Mouse (Mus musculus) adrenal gland, adult 18-20 months (tissue): ENCODE data around the gene Ppme1. TPM values are rescaled to one million over a fixed set of nuclear protein-coding genes. Genes with fewer than 3 reads are reported as not detected.

ENCODE experiments used
- DNase-seq, 2 experiments: peaks; one replicate each; pipeline ENCODE4 v3.0.0; 2021 to 2022; ENCODE audit warnings: low spot score in 2 of 2
- total RNA-seq, 2 experiments: library from RNA; stranded (reverse); gene quantifications; 1 replicate in 1 of 2; 2 replicates in 1 of 2; pipeline ENCODE4 v1.2.3; 2021

The Ppme1 gene
- total RNA-seq, 2 experiments from 2014 or later, result 74.6 to 77.5 TPM

DNA sequence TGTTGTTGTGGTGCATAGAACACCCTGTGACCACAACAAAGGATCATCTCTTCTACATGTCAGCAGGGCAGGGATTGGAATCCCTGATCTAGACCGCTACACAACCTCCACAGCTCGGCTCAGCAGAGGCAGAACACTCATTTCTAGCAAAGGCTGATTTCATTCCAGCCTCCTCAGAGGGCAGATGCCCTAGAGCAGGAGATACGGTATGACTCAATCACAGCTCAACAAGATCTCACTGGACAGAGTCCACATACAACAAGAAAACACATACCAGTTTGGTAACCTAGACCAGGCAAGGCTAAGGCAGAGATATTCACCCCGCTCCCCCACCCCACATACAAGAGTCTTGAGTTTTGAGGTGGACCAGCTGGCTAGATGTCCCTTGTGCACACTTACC, 43.5 kb downstream of the Ppme1 start:
- no peak for DNase-seq

DNA sequence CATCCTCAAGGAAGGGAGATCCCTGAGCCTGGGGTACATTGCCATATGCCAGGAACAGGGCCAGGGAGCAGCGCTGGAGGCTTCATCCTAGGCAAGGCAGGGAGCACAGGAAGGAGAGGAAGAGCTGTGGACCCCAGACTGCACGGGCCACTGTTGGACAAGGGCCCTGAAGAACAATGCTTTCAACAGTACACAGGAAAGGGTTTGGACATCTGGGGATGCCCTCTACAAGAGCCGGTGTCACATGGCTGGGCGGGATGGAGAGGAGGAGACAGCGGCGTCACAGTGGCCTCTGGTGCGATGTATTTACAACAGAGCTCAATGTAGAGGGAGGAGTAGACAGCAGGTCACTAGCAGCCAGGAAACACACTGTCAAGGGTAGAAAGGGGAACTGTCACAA, 44.6 kb downstream of the Ppme1 start:
- DNase-seq, result no peak

DNA sequence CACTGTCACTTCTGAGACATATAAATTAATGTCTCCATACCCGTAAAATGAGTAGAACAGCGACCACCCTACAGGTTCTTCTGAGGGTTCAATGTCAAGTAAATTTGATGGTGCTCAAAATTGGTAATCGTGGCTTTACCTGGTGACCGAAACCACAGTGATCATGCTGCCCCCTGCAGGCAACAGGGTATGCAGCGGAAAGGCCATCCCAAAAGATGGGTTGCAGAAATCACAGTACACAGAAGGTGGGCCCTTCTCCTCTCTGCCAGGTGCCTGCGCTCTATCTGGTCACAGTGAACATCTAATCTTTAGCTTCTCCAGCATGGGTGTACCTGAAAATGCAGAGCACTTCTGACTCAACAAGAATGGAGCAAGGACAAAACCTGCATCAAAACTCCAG, 46.6 kb downstream of the Ppme1 start:
- DNase-seq, result peak in 1 of 2 experiments; percentile 36

DNA sequence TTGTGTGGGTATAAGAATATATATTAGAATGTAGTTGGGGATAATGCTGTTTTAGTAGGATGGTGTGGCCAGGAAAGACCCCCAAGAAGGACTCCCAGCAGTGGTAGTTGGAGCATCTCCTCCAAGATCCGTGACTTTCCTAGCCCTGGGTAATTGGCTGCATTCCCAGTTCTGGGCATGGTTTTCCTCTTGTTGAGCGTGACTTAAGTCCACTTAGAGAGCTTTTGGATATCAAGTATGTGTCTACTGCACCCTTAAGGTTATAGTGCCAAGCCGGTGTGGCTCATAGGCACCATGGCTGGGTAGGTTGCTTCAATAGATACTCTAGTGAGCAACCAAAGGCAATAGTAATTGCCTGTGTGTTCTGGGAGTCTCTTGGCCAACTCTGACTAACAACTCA, 48.4 kb downstream of the Ppme1 start:
- DNase-seq, result no peak

GRCm38 (mm10) chr7:100317534-100317933, 54.6 kb downstream of the Ppme1 start:
- DNase-seq, result no peak

- no peak for DNase-seq
Observed at GRCm38 (mm10) chr7:100316924-100317323, 55.2 kb downstream of the Ppme1 start.

DNA sequence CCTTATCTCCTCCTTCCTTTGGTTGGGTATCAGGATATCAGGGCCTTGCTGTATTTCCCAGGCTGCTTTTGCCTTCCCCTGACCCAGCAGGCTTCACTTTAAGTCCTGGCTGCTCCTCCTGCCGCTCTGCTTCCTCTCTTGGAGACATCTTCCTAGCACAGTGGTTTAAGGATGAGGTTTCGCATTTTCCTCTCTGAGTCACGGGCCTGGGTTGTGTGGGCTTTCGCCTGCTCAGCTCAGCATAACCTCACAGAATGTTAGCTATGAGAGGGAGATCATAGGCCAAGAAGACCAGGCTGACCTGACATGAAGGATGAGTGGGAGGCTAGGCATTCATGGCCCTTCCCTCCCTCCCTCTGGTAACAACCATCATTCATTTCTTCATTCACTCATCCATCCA, 59.4 kb downstream of the Ppme1 start:
- no peak for DNase-seq

DNA sequence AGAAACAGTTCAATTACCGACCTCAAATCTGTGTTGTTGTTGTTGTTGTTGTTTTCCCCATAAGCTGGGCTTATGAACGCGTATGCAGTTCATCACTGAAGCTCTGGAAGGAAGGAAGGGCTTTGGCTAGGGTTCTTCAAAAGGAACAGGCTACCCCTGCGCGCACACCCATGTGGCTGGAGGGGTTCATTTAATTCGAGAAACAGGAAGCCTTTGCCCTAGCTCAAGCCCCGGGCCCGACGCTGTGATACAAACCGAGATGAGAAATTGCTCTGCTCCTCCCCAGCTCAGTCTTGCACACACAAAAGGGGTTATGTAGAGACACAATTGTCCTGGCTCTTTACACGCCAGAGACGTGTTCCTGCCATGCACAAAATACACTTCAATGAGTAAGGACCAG, 61.8 kb downstream of the Ppme1 start:
- no peak for DNase-seq

DNA sequence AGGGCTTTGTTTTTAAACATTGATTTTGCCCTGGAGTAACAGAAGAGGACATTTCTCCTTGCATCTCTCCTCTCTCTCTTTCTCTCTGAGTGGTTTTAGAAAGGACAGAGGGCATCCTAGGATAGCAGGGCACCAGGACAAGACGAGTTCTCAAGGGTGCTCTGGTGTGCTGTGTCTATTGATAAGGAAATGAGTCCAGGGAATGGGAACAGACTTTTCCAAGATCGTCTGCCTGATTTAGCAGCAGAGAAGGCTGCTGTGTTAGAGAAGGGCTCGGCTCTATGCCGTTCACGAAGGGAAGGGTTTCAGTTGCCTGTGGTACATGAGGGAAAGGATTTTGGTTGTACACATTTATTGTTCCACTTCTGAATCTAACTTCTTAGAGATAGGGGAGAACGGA, 62.4 kb downstream of the Ppme1 start:
- no peak for DNase-seq

DNA sequence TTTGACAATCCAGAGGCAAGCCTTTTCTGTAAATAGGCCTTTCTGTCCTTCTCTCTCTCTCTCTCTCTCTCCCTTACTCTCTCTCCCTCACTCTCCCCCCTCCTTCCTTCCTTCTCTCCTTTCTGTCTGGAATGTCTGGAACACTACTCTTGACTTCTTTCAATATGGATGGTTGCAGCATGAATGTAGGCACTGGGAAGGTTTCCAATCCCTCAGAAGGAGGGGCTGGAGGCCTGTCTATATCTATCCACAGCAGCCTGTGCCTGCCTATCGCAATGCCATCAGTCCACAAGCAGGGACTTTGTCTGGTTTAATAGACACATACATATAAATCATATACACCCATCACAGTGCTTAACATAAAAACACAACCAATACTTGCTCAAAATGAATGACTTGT, 62.9 kb downstream of the Ppme1 start:
- DNase-seq, result no peak

- no peak for DNase-seq
Observed at GRCm38 (mm10) chr7:100307872-100308653, 64.0 kb downstream of the Ppme1 start.

DNA sequence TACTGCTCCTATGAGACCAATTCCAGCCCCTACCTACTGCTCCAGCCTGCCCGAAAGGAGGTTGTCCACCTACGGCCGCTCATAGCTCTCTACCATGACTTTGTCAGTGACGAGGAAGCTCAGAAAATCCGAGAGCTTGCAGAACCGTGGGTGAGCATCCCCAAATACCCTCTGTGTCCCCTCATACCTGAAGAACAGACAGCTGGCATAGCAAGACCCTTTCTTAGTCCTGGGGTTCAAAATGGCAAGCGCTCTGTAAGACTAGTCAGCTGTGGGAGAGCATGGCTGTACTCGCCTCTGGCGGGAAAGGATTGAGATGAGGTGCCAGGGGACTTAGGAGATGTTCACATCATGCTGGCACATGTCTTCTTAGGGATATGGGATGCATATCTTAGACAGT, 66.2 kb downstream of the Ppme1 start:
- no peak for DNase-seq

DNA sequence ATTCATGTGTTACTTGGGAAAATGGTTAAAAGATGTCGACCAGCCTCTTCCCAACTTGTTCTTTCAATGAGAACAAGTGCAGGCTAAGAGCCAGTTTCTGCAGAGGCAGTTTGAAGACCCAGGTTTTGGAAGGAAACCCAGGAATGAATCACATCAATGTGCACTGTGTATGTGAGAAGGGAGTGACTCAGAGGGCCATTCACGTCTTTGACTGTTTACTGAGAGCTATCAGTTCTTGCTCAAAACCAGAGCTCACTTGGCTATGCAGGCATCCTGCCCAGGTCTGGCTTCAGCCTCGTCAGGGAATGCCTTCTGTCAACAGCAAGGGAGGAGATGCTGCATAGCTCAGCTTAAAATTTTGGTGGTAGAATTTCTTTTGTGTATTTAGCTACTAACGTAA, 69.8 kb downstream of the Ppme1 start:
- DNase-seq, result no peak

DNA sequence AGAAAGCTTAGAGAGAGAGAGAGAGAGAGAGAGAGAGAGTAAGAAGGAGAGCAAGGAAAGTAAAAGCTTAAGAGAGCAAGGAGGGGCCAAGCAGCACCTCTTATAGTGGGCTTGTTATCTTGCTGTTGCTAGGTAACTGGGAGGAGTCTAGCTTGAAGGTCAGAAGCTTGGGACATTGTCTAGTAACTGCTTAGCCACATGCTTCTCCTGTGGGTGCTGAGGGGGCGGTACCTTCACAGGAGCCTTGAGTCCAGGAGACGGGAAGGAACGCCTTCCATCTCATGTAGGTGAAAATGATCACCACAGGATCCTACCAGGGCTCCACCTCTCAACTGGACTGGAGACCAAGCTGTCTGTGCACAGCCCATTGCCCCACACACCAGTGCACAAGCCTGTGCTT, 70.7 kb downstream of the Ppme1 start:
- DNase-seq, result no peak

GRCm38 (mm10) chr7:100298861-100299510, 73.1 kb downstream of the Ppme1 start:
- no peak for DNase-seq

GRCm38 (mm10) chr7:100296699-100297098, 75.4 kb downstream of the Ppme1 start:
- DNase-seq, result no peak

GRCm38 (mm10) chr7:100295745-100296144, 76.4 kb downstream of the Ppme1 start:
- DNase-seq, result no peak

DNA sequence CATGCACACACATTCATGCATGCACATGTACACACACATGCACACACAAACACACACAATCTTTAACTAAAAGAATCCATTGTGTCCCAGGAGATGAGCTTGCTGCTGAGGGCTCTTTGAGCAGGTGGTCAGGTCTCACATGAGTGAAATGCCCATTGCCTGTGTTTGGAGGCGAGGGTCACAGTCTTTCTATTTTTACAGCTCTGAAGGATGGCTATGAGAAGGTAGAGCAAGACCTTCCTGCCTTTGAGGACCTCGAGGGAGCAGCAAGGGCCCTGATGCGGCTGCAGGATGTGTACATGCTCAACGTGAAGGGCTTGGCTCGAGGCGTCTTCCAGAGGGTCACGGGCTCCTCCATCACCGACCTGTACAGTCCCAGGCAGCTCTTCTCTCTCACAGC, 78.6 kb downstream of the Ppme1 start:
- no peak for DNase-seq

GRCm38 (mm10) chr7:100288622-100289021, 83.5 kb downstream of the Ppme1 start:
- no peak for DNase-seq

DNA sequence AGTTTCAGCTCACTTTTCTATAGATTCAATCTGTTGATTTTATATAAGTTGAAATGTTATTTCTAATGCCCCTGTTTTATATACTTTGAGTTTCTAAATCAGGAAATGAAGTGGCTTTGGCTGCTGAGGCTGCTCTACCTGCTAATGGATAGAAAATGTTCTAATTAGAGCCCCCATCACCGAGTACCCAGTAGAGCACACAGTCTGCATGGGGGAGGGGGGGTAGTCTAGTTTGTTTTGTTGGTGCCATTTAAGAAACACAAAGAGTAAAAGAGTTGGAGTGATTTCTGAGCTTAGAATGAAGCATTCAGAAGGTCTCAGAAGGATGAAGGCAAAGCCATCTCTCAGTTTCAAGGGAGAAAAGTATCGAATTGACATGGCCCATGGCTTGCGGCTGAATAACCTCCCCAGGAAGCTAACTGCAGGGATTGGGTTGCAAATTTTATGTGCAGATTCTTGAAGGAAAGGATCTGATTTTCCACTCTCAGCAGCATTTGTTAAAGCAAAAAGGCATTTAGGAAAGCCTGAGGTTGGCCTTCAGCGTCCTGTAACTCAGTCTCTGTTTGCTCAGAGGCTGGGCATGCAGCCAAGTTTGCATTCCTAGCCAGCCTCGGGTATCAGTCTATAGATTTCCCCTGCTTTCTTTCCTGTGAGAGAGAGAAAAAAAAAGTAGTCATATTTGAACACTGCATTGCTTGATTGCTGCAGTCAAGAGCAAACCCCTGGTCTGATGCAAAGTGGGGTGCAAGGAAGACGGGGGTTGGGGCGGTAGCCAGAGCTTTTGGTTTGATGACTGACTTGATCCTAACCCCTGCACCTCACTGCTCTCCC, 84.1 kb downstream of the Ppme1 start:
- peak; percentile 46 to 55 for DNase-seq

DNA sequence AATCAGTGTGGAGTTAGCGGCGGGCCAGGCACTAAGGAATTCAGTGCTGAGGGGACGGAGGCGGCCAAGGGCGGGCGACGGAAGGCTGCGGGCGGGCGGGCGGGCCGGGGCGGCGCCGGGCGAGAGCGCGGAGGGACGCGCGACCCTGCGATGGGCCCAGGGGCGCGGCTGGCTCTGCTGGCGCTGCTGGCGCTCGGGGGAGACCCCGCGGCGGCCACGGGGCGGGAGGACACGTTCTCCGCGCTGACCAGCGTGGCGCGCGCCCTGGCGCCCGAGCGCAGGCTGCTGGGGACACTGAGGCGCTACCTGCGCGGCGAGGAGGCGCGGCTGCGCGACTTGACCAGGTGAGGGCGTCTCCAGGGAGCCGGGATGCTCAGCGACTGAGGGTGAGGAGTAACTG, 86.7 kb downstream of the Ppme1 start, which contains the start of gene P4ha3:
Gene P4ha3 (plus strand): TSS at position 138 of the 400 bp plus-strand sequence.
- DNase-seq, result no peak

- DNase-seq, result no peak
Observed at GRCm38 (mm10) chr7:100283298-100283697, 88.8 kb downstream of the Ppme1 start.
